Mouse (Mus musculus): ENCODE measurements at regions not wholly inside any gene's neighbourhood (a gene's known extent, or its start where the extent isn't known, plus 50 kb on each side); places are given as distances from the start of the nearest gene placed in this dataset.

- Histone ChIP-seq H3K27me3 (no peaks in the 10 kb centered on the region), H3K9ac (no peak overlapping the region), H3K4me2 (replicated peaks) (no peak overlapping the region), H3K9me3 (no peaks in the 10 kb centered on the region), H3K4me3 (no peak overlapping the region), H3K4me1 (no peaks in the 10 kb centered on the region), H3K36me3 (no peaks in the 10 kb centered on the region), H3K27ac (no peak overlapping the region)
- ATAC-seq (ENCODE audit: insufficient number of reproducible peaks, insufficient read depth, low FRiP score, low TSS enrichment): no peak
- 73% methylated on average over 4 of the region's 4 CpGs for WGBS
Observed at GRCm38 (mm10) chr10:25023044-25023540, 95.8 kb upstream of the Arg1 start.

GRCm38 (mm10) chr10:25018946-25019345 is 91.7 kb upstream of the Arg1 start:
- no peak overlapping the region for H3K9ac ChIP-seq
- WGBS: 61% methylated on average over 2 of the region's 2 CpGs
- no peaks in the 10 kb centered on the region for H3K4me1 ChIP-seq
- no peaks in the 10 kb centered on the region for H3K36me3 ChIP-seq
- ATAC-seq (ENCODE audit: insufficient number of reproducible peaks, insufficient read depth, low FRiP score, low TSS enrichment): peak; percentile 15; the same call in 1 of the 2 replicates
- H3K9me3 ChIP-seq: no peaks in the 10 kb centered on the region
- H3K4me3 ChIP-seq: no peak overlapping the region
- no peaks in the 10 kb centered on the region for H3K27me3 ChIP-seq
- H3K4me2 ChIP-seq (replicated peaks): no peak overlapping the region
- H3K27ac ChIP-seq: no peak overlapping the region

- Histone ChIP-seq H3K4me1 (no peaks in the 10 kb centered on the region), H3K9me3 (no peaks in the 10 kb centered on the region), H3K27me3 (no peaks in the 10 kb centered on the region), H3K4me2 (replicated peaks) (no peak overlapping the region), H3K9ac (no peak overlapping the region), H3K4me3 (no peak overlapping the region), H3K36me3 (no peaks in the 10 kb centered on the region), H3K27ac (no peak overlapping the region)
- no peak for ATAC-seq (ENCODE audit: insufficient number of reproducible peaks, insufficient read depth, low FRiP score, low TSS enrichment)
- 90% methylated on average over 1 of the region's 1 CpGs for WGBS
Observed at GRCm38 (mm10) chr10:25017843-25018242, 90.6 kb upstream of the Arg1 start.

- Histone ChIP-seq H3K4me1 (no peaks in the 10 kb centered on the region), H3K4me2 (replicated peaks) (no peak overlapping the region), H3K36me3 (no peaks in the 10 kb centered on the region), H3K27me3 (no peaks in the 10 kb centered on the region), H3K9ac (no peak overlapping the region), H3K9me3 (no peaks in the 10 kb centered on the region), H3K27ac (no peak overlapping the region), H3K4me3 (no peak overlapping the region)
- ATAC-seq (ENCODE audit: insufficient number of reproducible peaks, insufficient read depth, low FRiP score, low TSS enrichment): no peak
- WGBS: 74% methylated on average over 9 of the region's 9 CpGs
Observed at GRCm38 (mm10) chr10:25016110-25016509, 88.8 kb upstream of the Arg1 start.

GRCm38 (mm10) chr10:25012129-25012528 is 84.8 kb upstream of the Arg1 start:
- Histone ChIP-seq H3K4me1 (no peaks in the 10 kb centered on the region), H3K27me3 (no peaks in the 10 kb centered on the region), H3K9me3 (no peaks in the 10 kb centered on the region), H3K27ac (no peak overlapping the region), H3K36me3 (no peaks in the 10 kb centered on the region), H3K4me2 (replicated peaks) (no peak overlapping the region), H3K4me3 (no peak overlapping the region), H3K9ac (no peak overlapping the region)
- ATAC-seq (ENCODE audit: insufficient number of reproducible peaks, insufficient read depth, low FRiP score, low TSS enrichment): no peak

GRCm38 (mm10) chr10:25001299-25001698 is 74.0 kb upstream of the Arg1 start:
- H3K27ac ChIP-seq: no peak overlapping the region
- no peaks in the 10 kb centered on the region for H3K9me3 ChIP-seq
- no peak overlapping the region for H3K9ac ChIP-seq
- H3K27me3 ChIP-seq: no peaks in the 10 kb centered on the region
- H3K4me2 ChIP-seq (replicated peaks): no peak overlapping the region
- H3K4me1 ChIP-seq: no peaks in the 10 kb centered on the region
- ATAC-seq (ENCODE audit: insufficient number of reproducible peaks, insufficient read depth, low FRiP score, low TSS enrichment): no peak
- no peaks in the 10 kb centered on the region for H3K36me3 ChIP-seq
- 91% methylated on average over 8 of the region's 8 CpGs for WGBS
- H3K4me3 ChIP-seq: no peak overlapping the region

- Histone ChIP-seq H3K9ac (no peak overlapping the region), H3K4me3 (no peak overlapping the region), H3K27ac (no peak overlapping the region), H3K4me1 (no peaks in the 10 kb centered on the region), H3K4me2 (replicated peaks) (no peak overlapping the region), H3K27me3 (no peaks in the 10 kb centered on the region), H3K9me3 (no peaks in the 10 kb centered on the region), H3K36me3 (no peaks in the 10 kb centered on the region)
- ATAC-seq (ENCODE audit: insufficient number of reproducible peaks, insufficient read depth, low FRiP score, low TSS enrichment): no peak
- WGBS: 73% methylated on average over 20 of the region's 20 CpGs
Observed at GRCm38 (mm10) chr10:25000231-25001222, 73.2 kb upstream of the Arg1 start.

GRCm38 (mm10) chr10:24999807-25000206 is 72.5 kb upstream of the Arg1 start:
- Histone ChIP-seq H3K9me3 (no peaks in the 10 kb centered on the region), H3K27me3 (no peaks in the 10 kb centered on the region), H3K9ac (no peak overlapping the region), H3K4me2 (replicated peaks) (no peak overlapping the region), H3K4me1 (no peaks in the 10 kb centered on the region), H3K27ac (no peak overlapping the region), H3K4me3 (no peak overlapping the region), H3K36me3 (no peaks in the 10 kb centered on the region)
- no peak for ATAC-seq (ENCODE audit: insufficient number of reproducible peaks, insufficient read depth, low FRiP score, low TSS enrichment)
- WGBS: 78% methylated on average over 5 of the region's 5 CpGs

GRCm38 (mm10) chr10:24997661-24998060 is 70.4 kb upstream of the Arg1 start:
- no peaks in the 10 kb centered on the region for H3K4me1 ChIP-seq
- WGBS: 82% methylated on average over 3 of the region's 3 CpGs
- no peak for ATAC-seq (ENCODE audit: insufficient number of reproducible peaks, insufficient read depth, low FRiP score, low TSS enrichment)
- H3K9ac ChIP-seq: no peak overlapping the region
- no peaks in the 10 kb centered on the region for H3K36me3 ChIP-seq
- H3K27ac ChIP-seq: no peak overlapping the region
- H3K27me3 ChIP-seq: no peaks in the 10 kb centered on the region
- no peak overlapping the region for H3K4me3 ChIP-seq
- H3K9me3 ChIP-seq: no peaks in the 10 kb centered on the region
- H3K4me2 ChIP-seq (replicated peaks): no peak overlapping the region

- H3K27ac ChIP-seq: no peak overlapping the region
- no peak overlapping the region for H3K4me2 ChIP-seq (replicated peaks)
- 94% methylated on average over 2 of the region's 2 CpGs for WGBS
- no peaks in the 10 kb centered on the region for H3K9me3 ChIP-seq
- no peak overlapping the region for H3K4me3 ChIP-seq
- H3K9ac ChIP-seq: no peak overlapping the region
- H3K36me3 ChIP-seq: no peaks in the 10 kb centered on the region
- no peaks in the 10 kb centered on the region for H3K4me1 ChIP-seq
- ATAC-seq (ENCODE audit: insufficient number of reproducible peaks, insufficient read depth, low FRiP score, low TSS enrichment): no peak
- no peaks in the 10 kb centered on the region for H3K27me3 ChIP-seq
Observed at GRCm38 (mm10) chr10:24995751-24996150, 68.5 kb upstream of the Arg1 start.

GRCm38 (mm10) chr10:24989965-24990653 is 62.8 kb upstream of the Arg1 start:
- Histone ChIP-seq H3K4me3 (no peak overlapping the region), H3K9ac (no peak overlapping the region), H3K9me3 (no peaks in the 10 kb centered on the region), H3K36me3 (no peaks in the 10 kb centered on the region), H3K4me2 (replicated peaks) (no peak overlapping the region), H3K4me1 (no peaks in the 10 kb centered on the region), H3K27ac (no peak overlapping the region), H3K27me3 (no peaks in the 10 kb centered on the region)
- no peak for ATAC-seq (ENCODE audit: insufficient number of reproducible peaks, insufficient read depth, low FRiP score, low TSS enrichment)
- 84% methylated on average over 2 of the region's 2 CpGs for WGBS

GRCm38 (mm10) chr10:24984801-24985200 is 57.5 kb upstream of the Arg1 start:
- Histone ChIP-seq H3K36me3 (no peaks in the 10 kb centered on the region), H3K27ac (no peak overlapping the region), H3K4me1 (no peaks in the 10 kb centered on the region), H3K9me3 (no peaks in the 10 kb centered on the region), H3K4me3 (no peak overlapping the region), H3K4me2 (replicated peaks) (no peak overlapping the region), H3K9ac (no peak overlapping the region), H3K27me3 (no peaks in the 10 kb centered on the region)
- no peak for ATAC-seq (ENCODE audit: insufficient number of reproducible peaks, insufficient read depth, low FRiP score, low TSS enrichment)
- WGBS: 86% methylated on average over 4 of the region's 4 CpGs

Measured in embryonic facial prominence, embryonic 12.5 days (tissue).